Mouse (Mus musculus) G1E (cell line): ENCODE data around the gene 2010300C02Rik.

ENCODE experiments used
- CTCF ChIP-seq: IDR thresholded peaks from 2 replicates; pipeline ENCODE4 v1.5.1; 2012; ENCODE audit warnings: low read depth, low read length, inconsistent platforms, mixed read lengths
- GATA1 ChIP-seq: IDR thresholded peaks from 2 replicates; pipeline ENCODE4 v1.6.1; 2012; ENCODE audit warnings: borderline replicate concordance, low read length, inconsistent platforms, mixed read lengths

DNA sequence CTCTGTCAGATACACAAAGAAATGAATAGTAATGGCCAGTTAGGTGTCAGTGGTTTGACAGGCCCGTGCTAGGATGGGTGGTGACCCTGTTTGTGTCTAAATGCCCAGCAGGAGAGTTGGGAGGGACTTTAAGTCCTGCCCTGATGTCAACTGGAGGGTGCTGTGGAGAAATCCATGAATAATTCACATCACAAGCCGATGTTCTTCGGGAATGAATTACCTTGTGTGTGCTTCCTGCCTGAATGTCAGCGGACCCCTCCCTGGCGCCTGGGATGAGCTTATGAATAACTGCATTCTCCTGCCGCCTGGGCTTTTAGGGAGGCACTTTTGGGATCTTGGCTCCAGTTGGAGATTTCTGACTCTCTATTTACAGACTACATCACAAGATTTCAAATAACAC, 154.5 kb downstream of the 2010300C02Rik start:
- no peak for TF ChIP-seq CTCF
- no peak for TF ChIP-seq GATA1
